Mouse (Mus musculus) olfactory bulb, adult 2 months (tissue): ENCODE results near the gene BC051665.

Source experiments
- CTCF ChIP-seq: fragments of 200-500 bp; IDR thresholded peaks from 2 replicates; pipeline ENCODE4 v1.5.1; 2012; ENCODE audit warnings: low read depth, mild to moderate bottlenecking, low read length, moderate library complexity; ENCODE audit not compliant: insufficient read depth
- POLR2A ChIP-seq: fragments of 200-500 bp; IDR thresholded peaks from 2 replicates; pipeline ENCODE4 v1.6.1; 2012; ENCODE audit warnings: mild to moderate bottlenecking, low read depth, low read length, moderate library complexity; ENCODE audit not compliant: insufficient read depth

GRCm38 (mm10) chr13:60753216-60753615, 32.9 kb downstream of the BC051665 start:
- TF ChIP-seq POLR2A = no peak
- TF ChIP-seq CTCF = no peak
